Mouse (Mus musculus): ENCODE data around the gene Tex45. TPM values are rescaled to one million over a fixed set of nuclear protein-coding genes. Genes with fewer than 3 reads are reported as not detected.

The Tex45 gene
- total RNA-seq (2021) = under 1 TPM in 1 of 2 experiments, not detected in 1; 0.23 TPM
- long read RNA-seq, experiment 1 = 0 reads
- long read RNA-seq, experiment 2 = 0 reads

DNA sequence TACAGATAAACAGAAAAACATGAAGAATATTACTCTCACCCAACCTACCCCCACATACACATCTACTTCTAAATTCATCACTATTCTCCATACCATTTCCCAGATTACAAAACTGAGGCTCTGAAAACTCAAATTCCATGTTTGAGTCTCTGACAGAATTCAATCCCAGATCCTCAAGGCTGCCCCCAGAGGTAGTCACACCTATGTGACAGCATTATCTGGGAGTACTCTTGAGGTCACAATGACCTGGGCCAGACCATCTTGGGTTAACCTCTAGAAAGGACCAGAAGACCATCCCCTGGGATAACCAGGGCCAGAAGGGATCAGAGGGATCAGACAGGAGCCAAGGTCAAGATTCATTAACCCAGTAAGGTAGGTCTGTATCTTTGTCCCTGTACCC is at the start of gene Tex45:
TSS of gene Tex45 (plus strand) at position 301 of the 400 bp plus-strand sequence.
- intact Hi-C loops (cut with DNase I) = no loop called here
- no peak for DNase-seq (ENCODE audit: extremely low spot score in 1 of 2, low spot score in 2 of 2)
- Histone ChIP-seq H3K4me3 (no peak within 1 kb of the TSS), H3K27ac (no peak within 1 kb of the TSS)
- TF ChIP-seq CTCF (IDR thresholded peaks at IDR 0.05) = no peak

DNA sequence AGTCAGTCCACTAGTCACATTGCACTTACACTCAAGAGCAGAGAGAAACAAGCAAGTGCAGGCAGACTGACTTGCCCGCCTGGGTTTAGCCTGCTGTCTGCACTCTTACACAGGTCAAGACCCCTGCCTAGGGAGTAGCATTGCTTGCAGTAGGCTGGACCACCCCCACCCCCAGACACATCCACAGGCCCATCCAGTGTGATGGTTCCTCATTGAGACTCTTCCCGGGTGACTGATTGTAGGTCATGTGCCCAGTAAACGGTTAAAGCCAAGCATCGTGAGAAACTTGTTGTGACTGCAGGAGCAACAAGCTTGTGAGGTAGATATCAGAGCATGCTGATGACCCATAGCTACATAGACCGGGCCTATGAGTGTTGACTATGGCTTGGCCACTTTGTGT is 49.2 kb upstream of the Tex45 start:
- no peak overlapping the region for H3K27ac ChIP-seq
- intact Hi-C loops (cut with DNase I) = no loop called here
- TF ChIP-seq CTCF (IDR thresholded peaks at IDR 0.05) = no peak
- DNase-seq (ENCODE audit: extremely low spot score in 1 of 2, low spot score in 2 of 2) = no peak
- H3K4me3 ChIP-seq = no peak overlapping the region

DNA sequence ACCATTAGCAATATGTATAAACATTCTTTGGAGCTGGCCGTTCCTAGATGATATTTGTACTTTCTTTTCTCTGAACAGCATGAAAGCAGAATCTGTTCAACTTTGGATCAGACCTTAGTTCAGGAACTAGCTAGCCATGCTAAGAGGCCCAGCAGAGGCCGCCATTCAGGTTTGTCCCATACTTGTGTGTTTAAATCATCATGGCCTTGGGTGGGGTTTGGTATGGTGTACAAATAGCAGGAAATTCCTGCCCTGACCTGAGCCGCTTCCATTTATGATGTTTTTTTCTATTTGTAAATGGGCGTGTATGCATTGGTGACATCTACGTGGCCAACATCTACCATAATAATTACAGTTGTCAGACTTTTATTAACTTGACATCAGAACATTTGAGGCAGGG is 45.4 kb upstream of the Tex45 start:
- intact Hi-C loops (cut with DNase I) = no loop called here
- no peak for TF ChIP-seq CTCF (IDR thresholded peaks at IDR 0.05)
- no peak overlapping the region for H3K4me3 ChIP-seq
- no peak for DNase-seq (ENCODE audit: extremely low spot score in 1 of 2, low spot score in 2 of 2)
- no peak overlapping the region for H3K27ac ChIP-seq

DNA sequence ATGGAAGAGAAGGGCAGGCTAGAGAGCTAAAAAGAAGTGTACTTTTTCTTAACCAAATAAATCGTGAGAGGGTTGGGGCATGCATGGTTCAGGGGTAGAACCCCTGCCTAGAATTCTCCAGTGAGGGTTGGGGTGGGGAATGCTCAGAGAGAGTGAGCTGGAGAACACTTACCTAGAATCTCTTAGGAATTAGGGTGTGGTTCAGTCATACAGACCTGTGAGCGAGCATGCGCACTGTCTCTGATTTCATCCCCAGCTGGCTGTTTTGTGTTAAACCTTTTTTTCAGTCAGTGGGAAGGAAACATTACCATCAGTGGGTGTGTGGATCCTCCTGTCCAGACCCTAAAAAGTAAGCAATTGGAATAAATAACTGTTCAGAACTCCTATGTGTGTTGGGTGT is 44.5 kb upstream of the Tex45 start:
- no peak for TF ChIP-seq CTCF (IDR thresholded peaks at IDR 0.05)
- no peak for DNase-seq (ENCODE audit: extremely low spot score in 1 of 2, low spot score in 2 of 2)
- Histone ChIP-seq H3K4me3 (no peak overlapping the region), H3K27ac (no peak overlapping the region)
- intact Hi-C loops (cut with DNase I) = no loop called here

DNA sequence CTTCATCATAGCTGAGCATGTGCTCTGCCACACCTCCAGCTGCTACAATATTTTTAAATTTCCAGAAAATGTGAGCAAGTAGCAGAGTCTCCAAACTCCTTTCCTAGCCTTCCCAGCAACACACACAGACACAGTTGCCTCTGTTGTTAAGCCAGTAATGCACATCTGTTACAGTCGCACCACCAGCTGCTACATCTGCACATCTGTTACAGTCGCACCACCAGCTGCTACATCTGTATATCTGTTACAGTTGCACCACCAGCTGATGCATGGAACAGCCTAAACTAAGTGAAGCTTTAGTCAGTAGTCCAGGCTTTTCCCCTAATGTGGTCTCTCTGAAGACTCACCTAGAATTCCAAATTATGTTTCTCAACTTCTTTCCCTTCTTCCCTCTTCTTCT is 42.2 kb upstream of the Tex45 start:
- TF ChIP-seq CTCF (IDR thresholded peaks at IDR 0.05) = no peak
- H3K27ac ChIP-seq = no peak overlapping the region
- no peak for DNase-seq (ENCODE audit: extremely low spot score in 1 of 2, low spot score in 2 of 2)
- intact Hi-C loops (cut with DNase I) = no loop called here
- H3K4me3 ChIP-seq = no peak overlapping the region

DNA sequence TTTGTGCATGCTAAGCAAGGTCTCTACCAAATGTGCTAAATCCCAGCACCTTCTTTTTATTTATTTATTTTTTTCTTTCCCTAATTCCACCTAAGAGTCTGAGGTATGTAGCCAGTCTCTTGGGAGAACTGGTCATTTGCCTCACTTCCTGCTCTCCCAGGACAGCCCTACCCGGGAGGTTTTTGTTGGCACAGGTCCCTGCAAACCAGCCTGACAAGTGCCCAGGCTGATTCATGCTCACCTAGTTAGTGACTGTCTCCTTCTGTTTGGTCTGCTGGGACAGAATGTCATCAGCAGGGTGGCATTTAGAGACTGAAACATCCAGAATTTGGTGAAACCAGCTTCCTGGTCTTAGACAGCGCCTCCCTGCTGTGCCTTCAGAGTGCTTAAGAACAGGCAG is 40.7 kb upstream of the Tex45 start:
- intact Hi-C loops (cut with DNase I) = no loop called here
- Histone ChIP-seq H3K4me3 (no peak overlapping the region), H3K27ac (no peak overlapping the region)
- DNase-seq (ENCODE audit: extremely low spot score in 1 of 2, low spot score in 2 of 2) = no peak
- TF ChIP-seq CTCF (IDR thresholded peaks at IDR 0.05) = no peak

DNA sequence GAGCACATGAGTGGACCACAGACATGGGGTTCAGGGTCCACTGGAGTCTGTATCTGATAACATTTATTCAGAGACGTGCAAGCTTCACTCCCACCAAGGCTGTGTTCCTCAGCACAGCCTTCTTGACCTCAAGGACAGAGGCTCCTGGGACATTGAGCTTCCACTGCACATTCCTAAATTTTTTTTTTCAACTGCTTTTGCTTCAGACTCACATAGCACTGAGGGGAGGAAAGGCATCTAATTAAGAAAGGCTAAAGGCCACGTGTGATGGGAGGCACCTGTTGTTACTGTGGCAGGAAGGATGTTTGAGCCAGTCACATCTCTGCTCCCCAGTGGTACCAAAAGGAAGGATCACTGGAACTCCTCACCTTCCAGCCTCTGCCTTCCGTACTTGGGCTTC is 39.5 kb upstream of the Tex45 start:
- no peak for TF ChIP-seq CTCF (IDR thresholded peaks at IDR 0.05)
- H3K27ac ChIP-seq = no peak overlapping the region
- no peak for DNase-seq (ENCODE audit: extremely low spot score in 1 of 2, low spot score in 2 of 2)
- no peak overlapping the region for H3K4me3 ChIP-seq
- intact Hi-C loops (cut with DNase I) = no loop called here

DNA sequence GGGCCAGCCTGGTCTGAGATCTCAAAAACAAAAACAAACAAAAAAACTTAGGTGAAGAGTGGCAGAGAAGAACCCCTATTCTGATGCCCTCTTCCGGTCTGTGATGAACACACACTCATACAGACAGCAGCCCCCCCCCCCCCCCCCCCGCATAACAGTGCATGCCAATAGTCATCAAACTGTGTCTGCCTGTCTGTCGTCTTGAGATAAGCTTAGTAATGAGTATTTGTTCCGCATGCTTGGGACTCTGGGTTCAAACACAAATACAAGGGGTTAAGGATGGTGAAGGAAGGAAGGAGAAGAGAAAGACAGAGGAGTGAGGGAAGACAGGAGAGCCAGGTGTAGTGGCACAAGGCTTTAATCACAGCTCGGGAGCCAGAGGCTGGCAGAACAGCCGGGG is 34.2 kb upstream of the Tex45 start:
- Histone ChIP-seq H3K4me3 (no peak overlapping the region), H3K27ac (no peak overlapping the region)
- DNase-seq (ENCODE audit: extremely low spot score in 1 of 2, low spot score in 2 of 2) = no peak
- TF ChIP-seq CTCF (IDR thresholded peaks at IDR 0.05) = no peak
- intact Hi-C loops (cut with DNase I) = no loop called here

DNA sequence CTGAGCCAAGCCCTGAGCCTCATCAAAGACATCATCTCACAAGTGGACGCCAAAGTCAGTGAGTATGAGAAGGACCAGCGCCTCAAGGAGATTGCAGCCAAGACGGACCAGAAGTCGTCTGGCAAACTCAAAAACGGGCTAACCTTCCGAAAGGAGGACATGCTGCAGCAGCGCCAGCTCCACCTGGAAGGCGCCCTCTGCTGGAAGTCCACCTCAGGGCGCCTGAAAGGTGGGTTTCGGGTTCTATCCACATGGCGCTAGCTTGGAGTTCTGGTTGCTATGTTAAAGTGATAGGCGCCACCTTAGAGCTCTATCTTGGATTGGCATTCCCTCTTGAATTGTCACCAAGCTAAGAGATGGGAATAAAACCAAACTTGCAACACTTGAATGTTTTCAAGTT is 31.2 kb upstream of the Tex45 start:
- Histone ChIP-seq H3K4me3 (no peak overlapping the region), H3K27ac (no peak overlapping the region)
- no peak for DNase-seq (ENCODE audit: extremely low spot score in 1 of 2, low spot score in 2 of 2)
- intact Hi-C loops (cut with DNase I) = no loop called here
- TF ChIP-seq CTCF (IDR thresholded peaks at IDR 0.05) = peak; percentile 44

DNA sequence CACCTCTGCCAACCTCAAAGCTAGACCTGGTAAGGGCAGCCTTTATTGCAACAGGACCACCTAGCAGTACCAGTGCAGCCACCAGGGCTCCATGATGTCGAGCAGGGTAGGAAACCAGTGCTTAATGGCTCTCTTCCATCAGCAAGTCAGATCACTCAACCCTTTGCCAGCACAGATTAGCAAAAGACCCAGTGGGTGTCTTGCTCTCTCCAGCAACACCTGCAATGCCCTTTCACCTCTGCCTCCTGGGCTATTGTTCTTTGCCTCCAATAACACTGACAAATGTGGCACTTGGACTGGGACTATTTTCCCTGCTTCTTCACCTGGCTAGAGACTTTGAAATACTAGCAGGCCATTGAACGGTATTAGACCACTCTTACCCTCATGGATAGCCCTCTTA is 21.4 kb upstream of the Tex45 start:
- no peak for DNase-seq (ENCODE audit: extremely low spot score in 1 of 2, low spot score in 2 of 2)
- intact Hi-C loops (cut with DNase I) = no loop called here
- Histone ChIP-seq H3K27ac (no peak overlapping the region), H3K4me3 (no peak overlapping the region)
- TF ChIP-seq CTCF (IDR thresholded peaks at IDR 0.05) = no peak

DNA sequence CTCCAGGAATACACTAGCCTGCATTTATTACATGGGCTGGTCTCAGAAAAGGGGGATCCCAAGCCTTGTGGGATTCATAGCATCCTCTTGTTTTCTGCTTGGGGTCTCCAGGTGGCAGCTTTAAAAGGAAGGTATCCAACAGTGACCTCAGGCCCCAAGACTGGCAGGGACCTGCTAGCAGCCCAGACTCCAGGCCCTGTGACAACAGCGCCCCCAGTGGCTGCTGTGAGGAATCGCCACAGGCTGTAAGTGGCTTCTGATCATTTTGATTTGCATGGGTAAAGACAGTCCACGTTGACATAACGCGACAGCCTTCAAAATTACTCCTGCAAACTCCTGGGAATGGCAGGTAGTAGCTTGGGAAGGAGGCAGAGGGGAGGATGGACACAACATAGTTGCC is 20.0 kb upstream of the Tex45 start:
- DNase-seq (ENCODE audit: extremely low spot score in 1 of 2, low spot score in 2 of 2) = peak; percentile 39 to 51
- Histone ChIP-seq H3K4me3 (no peak overlapping the region), H3K27ac (no peak overlapping the region)
- no peak; the same call in none of the 2 replicates for TF ChIP-seq CTCF (IDR thresholded peaks at IDR 0.05)
- intact Hi-C loops (cut with DNase I) = loop anchor here (10.0 kb wide), 1 partner anchor 266 kb away; no protein-coding TSS in a partner anchor

DNA sequence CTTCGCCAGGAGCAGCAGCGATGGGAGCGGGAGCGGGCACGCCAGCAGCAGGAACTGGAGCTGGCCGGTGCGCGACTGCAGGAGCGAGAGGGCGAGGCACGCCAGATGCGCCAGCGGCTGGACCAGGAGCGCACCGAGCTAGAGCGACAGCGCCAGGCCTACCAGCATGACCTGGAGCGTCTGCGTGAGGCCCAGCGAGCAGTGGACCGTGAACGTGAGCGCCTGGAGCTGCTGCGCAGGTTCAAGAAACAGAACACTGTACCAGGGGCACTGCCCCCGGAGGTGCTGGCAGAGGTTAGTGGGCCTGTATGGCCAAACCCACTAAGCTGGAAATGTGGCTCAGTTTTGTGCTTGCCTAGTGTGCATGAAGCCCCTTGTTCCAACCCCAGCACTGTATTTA is 18.7 kb upstream of the Tex45 start:
- no peak overlapping the region for H3K4me3 ChIP-seq
- no peak for TF ChIP-seq CTCF (IDR thresholded peaks at IDR 0.05)
- intact Hi-C loops (cut with DNase I) = loop anchor here (10.0 kb wide), 1 partner anchor 267 kb away; no protein-coding TSS in a partner anchor
- H3K27ac ChIP-seq = no peak overlapping the region
- DNase-seq (ENCODE audit: extremely low spot score in 1 of 2, low spot score in 2 of 2) = no peak

DNA sequence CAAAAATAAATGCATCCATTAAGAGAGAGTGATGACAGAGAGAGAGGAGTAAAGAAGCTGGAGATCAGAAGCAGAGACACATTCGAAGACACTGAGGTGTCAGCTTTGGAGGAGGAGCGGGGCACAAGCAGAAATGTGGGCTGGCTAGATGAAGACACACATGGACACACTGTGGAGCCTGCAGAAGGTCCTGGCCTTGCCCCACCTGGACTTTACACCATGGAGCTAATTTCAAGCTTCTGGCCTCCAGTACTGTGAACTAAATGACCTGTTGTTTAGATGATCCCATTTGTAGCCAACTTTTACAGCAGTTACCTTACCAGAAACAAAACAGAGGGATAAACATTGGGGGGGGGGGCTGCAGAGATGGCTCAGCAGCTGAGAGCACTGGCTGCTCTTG is 7.4 kb upstream of the Tex45 start:
- no peak for TF ChIP-seq CTCF (IDR thresholded peaks at IDR 0.05)
- Histone ChIP-seq H3K4me3 (no peak overlapping the region), H3K27ac (no peak overlapping the region)
- no peak for DNase-seq (ENCODE audit: extremely low spot score in 1 of 2, low spot score in 2 of 2)
- intact Hi-C loops (cut with DNase I) = no loop called here

DNA sequence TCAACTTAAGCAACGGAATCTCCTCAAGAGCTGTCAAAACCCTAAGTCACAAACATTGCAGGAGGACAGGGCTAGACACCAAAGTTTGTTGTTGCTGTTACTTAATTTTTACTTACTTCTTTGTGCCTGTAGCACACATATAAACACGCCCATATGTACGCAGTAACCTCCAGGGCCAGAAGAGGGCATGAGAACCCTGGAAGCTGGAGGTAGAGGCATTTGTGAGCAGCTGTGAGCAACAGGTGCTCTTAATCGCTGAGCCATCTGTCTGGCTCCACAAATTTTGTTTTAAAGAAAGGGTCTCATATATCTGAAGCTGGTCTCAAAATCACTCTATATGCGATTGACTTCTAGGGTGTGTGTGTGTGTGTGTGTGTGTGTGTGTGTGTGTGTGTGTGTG is 6.4 kb upstream of the Tex45 start:
- peak; percentile 33 for TF ChIP-seq CTCF (IDR thresholded peaks at IDR 0.05)
- Histone ChIP-seq H3K27ac (no peak overlapping the region), H3K4me3 (no peak overlapping the region)
- DNase-seq (ENCODE audit: extremely low spot score in 1 of 2, low spot score in 2 of 2) = no peak
- intact Hi-C loops (cut with DNase I) = no loop called here
